Mouse (Mus musculus) liver, postnatal 0 days (tissue): Measurements from ENCODE around the gene D430041D05Rik. TPM values are rescaled to one million over a fixed set of nuclear protein-coding genes. Genes with fewer than 3 reads are reported as not detected.

ENCODE experiments used
- ATAC-seq: fragments of 200-750 bp; cut with Nextera tagmentation; 2 replicates; pipeline ENCODE4 v1.8.0; 2017; ENCODE audit warnings: mild to moderate bottlenecking, moderate library complexity
- DNase-seq: peaks from one replicate; pipeline ENCODE4 v3.0.0-alpha.2; 2016
- H3K27ac ChIP-seq: fragments of 300-500 bp; sonication (generic); 2 replicates; pipeline ENCODE4 v1.5.1; 2014; ENCODE audit warnings: antibody characterized with exemption, moderate library complexity, mild to moderate bottlenecking, low read depth
- H3K27me3 ChIP-seq: fragments of 300-500 bp; sonication (generic); 2 replicates; pipeline ENCODE4 v1.6.1; 2014; ENCODE audit warnings: low read length, control low read depth, mixed read lengths; ENCODE audit not compliant: insufficient read depth
- H3K36me3 ChIP-seq: fragments of 300-500 bp; sonication (generic); replicated peaks from 2 replicates; pipeline ENCODE4 v1.6.1; 2014; ENCODE audit warnings: mild to moderate bottlenecking, control low read depth, low read length, moderate library complexity, mixed read lengths; ENCODE audit not compliant: insufficient read depth
- H3K4me1 ChIP-seq: fragments of 300-500 bp; sonication (generic); 2 replicates; pipeline ENCODE4 v1.6.1; 2014; ENCODE audit warnings: antibody characterized with exemption, mild to moderate bottlenecking, control low read depth; ENCODE audit not compliant: insufficient read depth
- H3K4me2 ChIP-seq: fragments of 300-500 bp; sonication (generic); 2 replicates; pipeline ENCODE4 v1.6.1; 2014; ENCODE audit warnings: low read depth, mild to moderate bottlenecking, low read length, moderate library complexity, mixed read lengths
- H3K4me3 ChIP-seq: fragments of 300-500 bp; sonication (generic); 2 replicates; pipeline ENCODE4 v1.5.1; 2014; ENCODE audit warnings: low read depth, low read length
- H3K9ac ChIP-seq: fragments of 300-500 bp; sonication (generic); replicated peaks from 2 replicates; pipeline ENCODE4 v1.6.1; 2014; ENCODE audit warnings: mild to moderate bottlenecking, moderate library complexity
- H3K9me3 ChIP-seq: fragments of 300-500 bp; sonication (generic); 2 replicates; pipeline ENCODE4 v1.6.1; 2016; ENCODE audit warnings: mild to moderate bottlenecking, control low read depth, low read length, mixed read lengths
- CTCF ChIP-seq: sonication (generic); IDR thresholded peaks from 2 replicates; pipeline ENCODE4 v1.5.1; 2016; ENCODE audit warnings: antibody characterized with exemption, low read depth
- EP300 ChIP-seq: IDR thresholded peaks from 2 replicates; pipeline ENCODE4 v1.6.1; 2016; ENCODE audit warnings: antibody characterized with exemption, low read depth, mild to moderate bottlenecking
- WGBS: fragments of 180-500 bp; shearing (Covaris S2); extraction: QIAGEN DNeasy Blood & Tissue Kit; methylation state at CpG from one replicate; pipeline ENCODE4 v1.1.7; 2014; ENCODE audit not compliant: insufficient replicate concordance; 5-methylcytosine and 5-hydroxymethylcytosine counted together
- polyA plus RNA-seq: library from polyadenylated mRNA; unstranded; fragments of >200 nt; fragmentation: Nextera tagmentation; extraction: Ambion mirVana; gene quantifications from 2 replicates; pipeline ENCODE4 v1.2.1, GENCODE M21; 2015

The D430041D05Rik gene
- polyA plus RNA-seq, 1 experiment from 2014 or later = 0.05 TPM

DNA sequence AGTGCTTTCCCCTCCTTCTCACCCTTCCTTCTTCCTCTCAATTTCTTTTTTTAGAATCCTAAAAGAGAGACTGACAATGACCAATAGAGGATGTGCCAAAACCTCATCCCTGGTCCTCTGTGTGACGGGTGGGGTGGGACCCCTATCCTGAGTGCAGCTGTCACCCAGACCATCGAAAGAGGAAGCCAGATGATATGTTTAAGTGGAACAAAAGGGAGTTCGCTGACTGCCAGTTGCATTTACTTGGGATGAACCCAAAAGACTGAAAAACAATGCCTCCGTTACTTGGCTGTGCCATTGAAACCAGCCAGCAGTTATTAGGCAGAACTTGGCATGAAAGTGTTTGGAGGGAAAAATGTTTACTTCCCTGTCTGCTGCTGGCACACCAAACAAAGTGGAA, 159.2 kb downstream of the D430041D05Rik start:
- H3K4me1 ChIP-seq = no peaks in the 10 kb centered on the region
- no peaks in the 10 kb centered on the region for H3K27me3 ChIP-seq
- H3K4me3 ChIP-seq = no peak overlapping the region
- H3K9ac ChIP-seq = no peak overlapping the region
- WGBS = 47% methylated on average over 4 of the region's 4 CpGs
- H3K27ac ChIP-seq = no peak overlapping the region
- H3K9me3 ChIP-seq = no peaks in the 10 kb centered on the region
- H3K4me2 ChIP-seq = no peak overlapping the region
- DNase-seq (no peak), ATAC-seq (no peak)
- no peaks in the 10 kb centered on the region for H3K36me3 ChIP-seq
- TF ChIP-seq CTCF (no peak), EP300 (no peak)

DNA sequence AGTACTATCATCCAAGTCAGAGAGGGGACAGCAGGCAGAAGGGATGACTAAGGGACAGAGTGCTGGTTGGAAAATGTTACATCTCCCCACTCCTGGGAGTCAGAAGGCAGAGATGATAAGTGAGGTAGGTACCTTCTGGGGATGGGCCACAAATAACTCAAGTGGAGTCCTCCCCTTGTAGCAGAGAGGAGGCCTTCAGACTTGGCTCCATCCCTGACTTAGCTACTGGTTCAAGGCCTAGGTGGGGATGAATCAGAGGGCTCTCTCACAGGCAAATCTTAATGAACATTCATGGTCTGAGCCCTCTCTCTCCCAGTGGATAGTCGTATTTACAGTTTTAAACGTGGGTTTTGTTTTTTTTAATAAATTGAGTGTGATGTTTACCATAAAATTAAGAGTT, 161.0 kb downstream of the D430041D05Rik start:
- H3K4me3 ChIP-seq = no peak overlapping the region

DNA sequence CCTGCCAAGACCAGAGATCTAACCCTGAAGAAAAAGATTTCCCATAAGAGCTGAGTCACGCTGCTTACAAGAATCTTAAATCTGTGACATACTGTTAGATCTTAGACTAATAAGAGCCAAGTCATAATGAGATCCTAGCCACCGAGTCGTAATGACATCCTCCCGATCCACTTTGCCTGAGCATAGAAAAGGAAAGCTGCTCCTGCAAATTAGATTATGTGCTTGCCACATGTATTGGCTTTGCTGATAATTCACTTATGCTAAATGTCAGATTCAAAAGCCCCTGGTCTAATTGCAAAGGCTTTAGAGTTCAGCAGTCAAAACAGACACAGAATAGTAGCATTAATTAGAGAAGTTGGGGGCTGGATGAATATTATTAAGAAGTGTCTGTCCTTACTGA, 164.0 kb downstream of the D430041D05Rik start:
- Histone ChIP-seq H3K9me3 (no peaks in the 10 kb centered on the region), H3K9ac (no peak overlapping the region), H3K27ac (no peak overlapping the region), H3K27me3 (no peaks in the 10 kb centered on the region), H3K36me3 (no peaks in the 10 kb centered on the region), H3K4me3 (no peak overlapping the region), H3K4me2 (no peak overlapping the region), H3K4me1 (no peaks in the 10 kb centered on the region)
- WGBS = 78% methylated on average over 4 of the region's 4 CpGs
- ATAC-seq = no peak
- no peak for DNase-seq
- no peak for TF ChIP-seq EP300
- TF ChIP-seq CTCF = no peak

More for the DNA sequence above, 161.0 kb downstream of the D430041D05Rik start:
- Histone ChIP-seq H3K4me2 (no peak overlapping the region), H3K9me3 (no peaks in the 10 kb centered on the region), H3K9ac (no peak overlapping the region), H3K27me3 (no peaks in the 10 kb centered on the region), H3K4me1 (no peaks in the 10 kb centered on the region), H3K27ac (no peak overlapping the region), H3K36me3 (no peaks in the 10 kb centered on the region)
- no peak for DNase-seq
- no peak for ATAC-seq
- TF ChIP-seq EP300 (no peak), CTCF (no peak)
- WGBS = 55% methylated on average over 2 of the region's 2 CpGs

DNA sequence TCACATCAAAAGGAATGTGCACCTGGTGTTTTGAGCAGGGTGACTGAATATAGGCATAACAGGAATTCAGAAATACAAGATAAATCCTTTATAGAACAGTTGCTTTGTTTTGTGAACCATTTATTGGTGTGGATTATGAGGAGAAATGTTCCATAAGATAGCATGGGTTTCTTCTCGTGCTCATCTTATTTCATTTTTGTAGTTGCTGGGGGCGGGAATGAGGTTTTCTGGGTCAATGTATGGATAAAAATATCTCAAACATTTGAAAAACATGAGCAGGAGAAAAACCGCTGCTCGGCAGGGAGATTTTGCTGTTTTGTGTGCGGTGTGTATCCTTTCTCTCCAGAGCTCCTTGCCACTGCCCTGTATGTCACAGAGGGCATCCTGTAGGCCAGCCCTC, 168.8 kb downstream of the D430041D05Rik start:
- no peak overlapping the region for H3K4me3 ChIP-seq
- H3K27ac ChIP-seq = no peak overlapping the region
- TF ChIP-seq EP300 (no peak), CTCF (no peak)
- ATAC-seq = no peak
- H3K4me2 ChIP-seq = no peak overlapping the region
- no peak overlapping the region for H3K9ac ChIP-seq
- DNase-seq = no peak
- 75% methylated on average over 5 of the region's 5 CpGs for WGBS
- no peaks in the 10 kb centered on the region for H3K36me3 ChIP-seq
- no peaks in the 10 kb centered on the region for H3K4me1 ChIP-seq
- H3K27me3 ChIP-seq = 0 out of 2 replicates have a peak, but pooled peaks cover 2% of the 10 kb centered on the region
- no peaks in the 10 kb centered on the region for H3K9me3 ChIP-seq

DNA sequence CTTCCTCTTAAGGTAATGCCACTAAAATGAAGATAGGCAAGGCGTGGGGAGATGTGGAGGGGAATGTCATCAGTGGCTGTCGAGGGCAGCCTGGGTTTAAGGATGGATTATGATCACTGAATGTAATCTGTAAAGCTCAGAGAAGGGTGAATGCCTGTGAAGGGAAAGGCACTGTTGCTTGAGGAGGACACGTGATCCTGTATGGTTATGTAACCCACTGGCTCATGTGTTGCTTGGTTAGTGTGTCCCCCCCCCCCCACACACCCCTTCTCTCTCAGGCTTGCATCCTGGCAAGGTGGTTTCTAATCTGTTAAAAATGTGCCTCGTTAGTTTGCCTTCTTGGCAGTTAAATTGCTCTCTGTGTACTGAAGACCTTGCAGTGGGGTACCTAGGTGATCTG, 173.7 kb downstream of the D430041D05Rik start:
- DNase-seq = no peak
- 60% methylated on average over 4 of the region's 4 CpGs for WGBS
- H3K4me2 ChIP-seq = no peak overlapping the region
- no peak for TF ChIP-seq CTCF
- TF ChIP-seq EP300 = no peak
- no peaks in the 10 kb centered on the region for H3K4me1 ChIP-seq
- H3K27ac ChIP-seq = no peak overlapping the region
- no peaks in the 10 kb centered on the region for H3K9me3 ChIP-seq
- 0 out of 2 replicates have a peak, but pooled peaks cover 2% of the 10 kb centered on the region for H3K27me3 ChIP-seq
- H3K36me3 ChIP-seq = no peaks in the 10 kb centered on the region
- H3K9ac ChIP-seq = no peak overlapping the region
- ATAC-seq = no peak
- no peak overlapping the region for H3K4me3 ChIP-seq

DNA sequence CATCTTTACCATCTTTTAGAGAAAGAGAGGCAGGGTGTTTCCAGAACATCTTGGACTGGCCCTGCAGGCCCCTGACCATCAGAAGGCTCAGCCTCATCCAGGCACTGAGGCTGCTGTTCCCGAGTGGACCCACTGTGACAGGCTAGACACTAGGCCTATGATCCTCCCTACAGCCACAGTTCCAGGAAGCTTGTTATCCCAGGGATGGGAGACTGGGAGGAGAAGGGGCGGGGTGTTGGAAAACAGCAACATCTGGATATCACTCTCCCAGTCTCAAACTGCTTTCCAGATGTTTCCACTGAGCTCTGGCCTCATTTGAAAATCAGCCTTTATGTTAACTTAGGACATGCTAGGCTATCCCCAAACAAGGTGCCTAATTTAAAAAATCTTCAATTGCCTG, 180.4 kb downstream of the D430041D05Rik start:
- no peak for DNase-seq
- no peaks in the 10 kb centered on the region for H3K27me3 ChIP-seq
- WGBS = 59% methylated on average over 2 of the region's 2 CpGs
- H3K36me3 ChIP-seq = no peaks in the 10 kb centered on the region
- H3K4me1 ChIP-seq = no peaks in the 10 kb centered on the region
- no peak overlapping the region for H3K27ac ChIP-seq
- no peak for TF ChIP-seq CTCF
- H3K4me2 ChIP-seq = no peak overlapping the region
- H3K9ac ChIP-seq = no peak overlapping the region
- H3K4me3 ChIP-seq = no peak overlapping the region
- no peak for ATAC-seq
- H3K9me3 ChIP-seq = no peaks in the 10 kb centered on the region

DNA sequence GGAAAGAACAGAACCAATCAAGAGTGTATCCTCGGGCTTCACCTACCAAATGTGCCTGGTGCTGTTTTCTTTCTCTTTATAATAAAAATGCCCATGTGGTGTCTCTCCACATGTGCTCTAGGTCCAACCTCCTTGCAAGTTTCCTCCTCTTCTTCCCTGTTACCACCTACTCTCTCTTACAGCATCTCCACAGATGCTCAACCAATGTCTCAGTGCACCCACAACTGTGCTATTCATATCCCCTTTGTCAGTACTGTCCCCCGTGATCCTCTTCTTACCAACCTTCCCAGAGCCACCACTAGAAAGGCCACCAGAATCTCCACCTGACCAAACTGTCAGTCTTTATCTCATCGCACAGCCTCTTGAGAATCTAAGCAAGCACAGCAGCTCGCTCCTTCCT, 184.8 kb downstream of the D430041D05Rik start:
- Histone ChIP-seq H3K4me2 (no peak overlapping the region), H3K27ac (no peak overlapping the region), H3K9ac (no peak overlapping the region), H3K4me1 (no peaks in the 10 kb centered on the region), H3K36me3 (no peaks in the 10 kb centered on the region), H3K4me3 (no peak overlapping the region), H3K27me3 (no peaks in the 10 kb centered on the region), H3K9me3 (no peaks in the 10 kb centered on the region)
- 58% methylated on average over 4 of the region's 4 CpGs for WGBS
- DNase-seq (no peak), ATAC-seq (no peak)
- TF ChIP-seq CTCF (no peak), EP300 (no peak)
